Mouse (Mus musculus) 416B (cell line): ENCODE measurements around the gene Ltbp3.

Source experiments
- DNase-seq: peaks from one replicate; pipeline ENCODE4 v3.0.0; 2011; ENCODE audit warnings: low read depth

Ltbp3 gene

GRCm38 (mm10) chr19:5740320-5741317 lies at the start of gene Ltbp3:
Ltbp3 (plus strand) TSS chr19:5740904.
- DNase-seq, result no peak

GRCm38 (mm10) chr19:5691601-5692000 lies 49.1 kb upstream of the Ltbp3 start:
- DNase-seq, result peak; percentile 31

- peak; percentile 50 for DNase-seq
These were observed 48.4 kb upstream of the Ltbp3 start for GRCm38 (mm10) chr19:5692086-5692912.

GRCm38 (mm10) chr19:5692913-5693396 lies 47.7 kb upstream of the Ltbp3 start:
- DNase-seq, result no peak

- no peak for DNase-seq
These were observed 46.9 kb upstream of the Ltbp3 start for GRCm38 (mm10) chr19:5693801-5694200.

GRCm38 (mm10) chr19:5695849-5696462 lies 44.7 kb upstream of the Ltbp3 start:
- no peak for DNase-seq

- no peak for DNase-seq
These were observed 36.4 kb upstream of the Ltbp3 start, which contains the start of gene Kcnk7 for GRCm38 (mm10) chr19:5704163-5704800. Kcnk7 (plus strand) TSS chr19:5704367.

GRCm38 (mm10) chr19:5704801-5705571 lies 35.7 kb upstream of the Ltbp3 start:
- DNase-seq, result peak; percentile 34

GRCm38 (mm10) chr19:5710068-5710467 lies 30.6 kb upstream of the Ltbp3 start:
- no peak for DNase-seq

GRCm38 (mm10) chr19:5710581-5710980 lies 30.1 kb upstream of the Ltbp3 start:
- DNase-seq, result no peak

GRCm38 (mm10) chr19:5711218-5711617 lies 29.5 kb upstream of the Ltbp3 start:
- peak; percentile 63 for DNase-seq

GRCm38 (mm10) chr19:5711907-5712460 lies 28.7 kb upstream of the Ltbp3 start:
- DNase-seq, result no peak

- DNase-seq, result no peak
These were observed 27.4 kb upstream of the Ltbp3 start for GRCm38 (mm10) chr19:5713255-5713654.

- DNase-seq, result peak; percentile 67
These were observed 27.0 kb upstream of the Ltbp3 start for GRCm38 (mm10) chr19:5713730-5714129.

GRCm38 (mm10) chr19:5715793-5716688 lies 24.7 kb upstream of the Ltbp3 start:
- DNase-seq, result no peak

- DNase-seq, result peak; percentile 64
These were observed 23.7 kb upstream of the Ltbp3 start for GRCm38 (mm10) chr19:5716955-5717354.

GRCm38 (mm10) chr19:5721233-5721632 lies 19.5 kb upstream of the Ltbp3 start:
- no peak for DNase-seq

- DNase-seq, result no peak
These were observed 17.8 kb upstream of the Ltbp3 start for GRCm38 (mm10) chr19:5722848-5723425.
